Mouse (Mus musculus): Measurements from ENCODE around the gene Hist1h4i. TPM values are rescaled to one million over a fixed set of nuclear protein-coding genes. Genes with fewer than 3 reads are reported as not detected.

The Hist1h4i gene
- total RNA-seq, 2 experiments from 2014 or later: 17.8 to 19.0 TPM

GRCm38 (mm10) chr13:21995331-21995914 lies 45.7 kb downstream of the Hist1h4i start:
- intact Hi-C loops (cut with DNase I): loop anchor here (2.0 kb wide), 1 partner anchor 19 kb away; no protein-coding TSS in a partner anchor
- no peak for DNase-seq (ENCODE audit: low spot score)

GRCm38 (mm10) chr13:21994896-21995295 lies 46.3 kb downstream of the Hist1h4i start:
- no peak for DNase-seq (ENCODE audit: low spot score)
- intact Hi-C loops (cut with DNase I): loop anchor here (2.0 kb wide), 1 partner anchor 20 kb away; no protein-coding TSS in a partner anchor

GRCm38 (mm10) chr13:21993957-21994738 lies 47.0 kb downstream of the Hist1h4i start:
- intact Hi-C loops (cut with DNase I): loop anchor here (2.0 kb wide), 1 partner anchor 21 kb away; no protein-coding TSS in a partner anchor
- DNase-seq (ENCODE audit: low spot score): no peak

GRCm38 (mm10) chr13:21992550-21992949 lies 48.6 kb downstream of the Hist1h4i start:
- DNase-seq (ENCODE audit: low spot score): no peak
- intact Hi-C loops (cut with DNase I): no loop called here

Small RNA genes lying within 50 kb of the gene (microRNA-seq; reads per million reads assigned to microRNA genes)
- not detected for gene Gm26300
- gene Gm44390: not detected
- gene Gm44486: not detected

Other genes starting within 250 kb of the Hist1h4i start
- 10 to 100 TPM; 35.4 to 36.4 TPM for gene Hist1h2bq, start 231.2 kb downstream of the Hist1h4i start, total RNA-seq (2021)
- not detected for gene Hist1h2ao, start 230.9 kb downstream of the Hist1h4i start, total RNA-seq (2021)
- 10 to 100 TPM; 55.1 to 84.9 TPM for gene Hist1h4m, start 229.6 kb downstream of the Hist1h4i start, total RNA-seq (2021)
- gene Hist1h4n, start 209.2 kb downstream of the Hist1h4i start, total RNA-seq (2021): 10 to 100 TPM; 13.5 to 14.9 TPM
- gene Hist1h2ap, start 207.9 kb downstream of the Hist1h4i start, total RNA-seq (2021): 10 to 100 TPM; 21.9 to 30.1 TPM
- 10 to 100 TPM; 35.6 to 36.4 TPM for gene Hist1h2br, start 207.6 kb downstream of the Hist1h4i start, total RNA-seq (2021)
- gene Zfp184, start 96.3 kb downstream of the Hist1h4i start, total RNA-seq (2021): under 1 TPM; 0.56 to 0.68 TPM
- gene Pom121l2, start 60.2 kb downstream of the Hist1h4i start, total RNA-seq (2021): not detected
- not detected for gene Prss16, start 31.6 kb downstream of the Hist1h4i start, total RNA-seq (2021)
- 10 to 100 TPM; 32.9 to 34.9 TPM for gene Hist1h2ah, start 5.8 kb downstream of the Hist1h4i start, total RNA-seq (2021)
- gene Hist1h2bk, start 5.5 kb downstream of the Hist1h4i start, total RNA-seq (2021): 10 to 100 TPM; 17.2 to 23.4 TPM
- gene Hist1h2ag, start 1.6 kb upstream of the Hist1h4i start, total RNA-seq (2021): 10 to 100 TPM in 1 of 2 experiments, 1 to 10 TPM in 1; 7.9 to 12.1 TPM
- 10 to 100 TPM in 1 of 2 experiments, 1 to 10 TPM in 1; 5.6 to 14.3 TPM for gene Hist1h2bj, start 1.9 kb upstream of the Hist1h4i start, total RNA-seq (2021)
- not detected for gene Vmn1r188, start 43.1 kb upstream of the Hist1h4i start, total RNA-seq (2021)
- gene Vmn1r189, start 64.5 kb upstream of the Hist1h4i start, total RNA-seq (2021): not detected
- gene Vmn1r191, start 142.6 kb upstream of the Hist1h4i start, total RNA-seq (2021): not detected
- not detected for gene Vmn1r192, start 149.8 kb upstream of the Hist1h4i start, total RNA-seq (2021)
- gene Vmn1r193, start 181.8 kb upstream of the Hist1h4i start, total RNA-seq (2021): not detected
- not detected for gene Vmn1r194, start 202.9 kb upstream of the Hist1h4i start, total RNA-seq (2021)
- not detected for gene Vmn1r195, start 229.2 kb upstream of the Hist1h4i start, total RNA-seq (2021)
- gene Vmn1r196, start 248.6 kb upstream of the Hist1h4i start, total RNA-seq (2021): not detected